Mouse (Mus musculus): ENCODE measurements around the gene Tdrd12.
"Not testable (repeated sequence)": the region's sequence is repeated elsewhere in the genome, so short reads cannot be mapped to it uniquely, and the experiment has no call there.

Gene Tdrd12

DNA sequence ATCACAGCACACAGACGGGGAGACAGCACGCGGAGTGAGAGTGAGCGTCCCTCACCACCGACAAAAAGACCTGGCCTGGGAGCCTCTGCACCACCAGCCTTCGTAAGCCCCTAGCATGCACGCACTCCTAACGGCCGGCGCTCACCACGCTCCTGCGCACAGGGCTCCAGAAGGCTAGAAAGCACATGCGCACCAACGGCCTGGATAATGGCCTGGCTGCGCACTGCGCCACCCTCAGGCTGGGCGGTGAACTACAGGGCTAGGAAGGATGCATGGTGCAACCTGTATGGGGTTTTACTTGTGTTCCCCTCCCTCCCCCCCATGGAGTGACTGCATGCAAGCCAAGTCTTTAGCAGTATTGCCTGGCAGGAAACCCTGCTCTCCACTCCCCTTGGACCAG is at the start of gene Tdrd12:
Gene Tdrd12 (minus strand): TSS at position 184 of the 400 bp plus-strand sequence.
- DNase-seq (ENCODE audit: low read depth, low spot score): no peak

- DNase-seq (ENCODE audit: low read depth, low spot score): no peak
Observed at GRCm38 (mm10) chr7:35586906-35587445, 49.4 kb upstream of the Tdrd12 start.

GRCm38 (mm10) chr7:35586055-35586905 is 48.7 kb upstream of the Tdrd12 start, which contains the start of gene Ankrd27:
TSS of gene Ankrd27 (plus strand) at chr7:35586244.
- DNase-seq (ENCODE audit: low read depth, low spot score): peak; percentile 95

- peak; percentile 52 for DNase-seq (ENCODE audit: low read depth, low spot score)
Observed at GRCm38 (mm10) chr7:35585191-35586054, 47.9 kb upstream of the Tdrd12 start, which contains the start of gene Rgs9bp. TSS of gene Rgs9bp (minus strand) at chr7:35585582.

- no peak for DNase-seq (ENCODE audit: low read depth, low spot score)
Observed at GRCm38 (mm10) chr7:35584786-35585190, 47.2 kb upstream of the Tdrd12 start.

- no peak for DNase-seq (ENCODE audit: low read depth, low spot score)
Observed at GRCm38 (mm10) chr7:35584068-35584785, 46.7 kb upstream of the Tdrd12 start.

GRCm38 (mm10) chr7:35583476-35584025 is 46.0 kb upstream of the Tdrd12 start:
- no peak for DNase-seq (ENCODE audit: low read depth, low spot score)

GRCm38 (mm10) chr7:35582719-35583118 is 45.2 kb upstream of the Tdrd12 start:
- no peak for DNase-seq (ENCODE audit: low read depth, low spot score)

DNA sequence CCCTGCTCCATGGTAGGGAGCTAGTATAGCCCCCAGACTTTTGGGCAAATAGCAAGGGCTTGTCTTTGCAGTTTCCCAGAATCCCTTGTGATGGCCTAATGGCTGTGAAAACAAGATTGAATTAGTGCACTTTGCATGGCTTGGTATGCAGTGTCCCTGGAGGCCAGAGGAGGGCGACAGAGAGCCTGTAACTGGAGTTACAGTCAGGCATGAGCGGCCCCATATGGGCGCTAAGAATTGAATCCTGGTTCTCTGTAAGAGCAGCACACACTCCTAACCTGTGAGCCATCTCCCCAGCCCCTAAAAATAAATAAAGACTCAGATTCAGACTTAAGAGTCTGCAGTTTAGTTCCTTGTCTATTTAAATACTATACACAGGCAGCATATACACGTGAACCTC is 42.3 kb upstream of the Tdrd12 start:
- DNase-seq (ENCODE audit: low read depth, low spot score): no peak

DNA sequence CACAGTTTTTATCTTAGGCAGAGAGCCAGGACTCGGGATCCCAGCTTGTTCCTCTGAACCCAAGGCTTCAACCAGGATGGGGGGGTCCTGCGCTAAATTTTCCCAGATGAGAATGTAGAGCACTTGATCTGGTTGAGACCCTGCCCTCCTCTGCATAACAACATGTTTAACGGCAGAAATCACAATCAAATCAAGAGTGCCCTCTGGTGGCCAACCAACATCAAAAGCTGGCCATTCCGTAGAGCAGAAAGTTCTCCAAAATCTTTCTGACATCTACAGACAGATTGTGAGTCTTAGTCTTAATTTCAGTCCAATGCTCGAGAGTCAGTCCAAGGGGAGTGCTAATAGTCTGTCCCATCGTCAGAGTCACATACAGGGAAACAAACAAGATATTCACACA is 33.3 kb upstream of the Tdrd12 start:
- not testable (repeated sequence) for DNase-seq (ENCODE audit: low read depth, low spot score)

- DNase-seq (ENCODE audit: low read depth, low spot score): not testable (repeated sequence)
Observed at GRCm38 (mm10) chr7:35569724-35570123, 32.2 kb upstream of the Tdrd12 start.

- not testable (repeated sequence) for DNase-seq (ENCODE audit: low read depth, low spot score)
Observed at GRCm38 (mm10) chr7:35565965-35566364, 28.4 kb upstream of the Tdrd12 start.

DNA sequence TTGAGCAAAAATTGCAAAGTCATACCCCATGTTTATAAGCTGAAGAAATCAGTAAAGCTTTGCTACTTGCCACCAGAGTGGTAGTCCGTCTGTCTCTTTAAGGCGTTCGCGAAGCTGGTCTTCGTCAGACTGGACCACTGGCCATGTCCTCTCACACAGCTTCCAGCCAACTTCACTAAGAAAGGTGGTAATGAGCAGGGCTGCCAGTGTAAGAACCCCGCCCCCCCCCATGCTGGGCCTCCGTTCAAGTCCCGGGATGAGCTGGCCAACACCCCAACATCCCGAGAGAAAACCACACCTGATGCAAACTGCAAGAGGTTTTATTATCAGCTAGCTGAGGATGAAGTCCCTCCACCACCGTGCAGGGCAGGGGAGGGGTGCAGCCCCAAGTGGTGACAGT is 27.3 kb upstream of the Tdrd12 start:
- DNase-seq (ENCODE audit: low read depth, low spot score): not testable (repeated sequence)

GRCm38 (mm10) chr7:35564067-35564865 is 26.7 kb upstream of the Tdrd12 start:
- no peak for DNase-seq (ENCODE audit: low read depth, low spot score)

DNA sequence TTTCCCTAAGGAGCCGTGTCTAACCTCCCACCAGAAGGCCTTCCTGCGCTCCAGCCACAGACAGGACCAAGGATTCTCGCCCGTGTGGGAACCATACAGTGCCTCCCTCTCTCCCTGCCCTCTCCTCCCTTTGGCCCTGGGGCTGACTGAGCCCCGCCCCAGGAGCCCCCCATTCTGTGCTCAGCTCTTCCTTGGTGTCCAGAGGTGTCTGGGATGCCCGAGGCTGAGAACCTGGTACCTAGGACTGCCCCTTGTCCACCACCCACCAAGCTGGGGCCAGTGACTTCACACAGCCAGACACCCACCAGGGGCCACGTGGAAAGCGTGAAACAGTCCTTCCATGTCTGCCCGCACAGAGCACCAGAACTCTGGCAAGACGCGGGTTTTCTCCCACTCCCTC is 25.5 kb upstream of the Tdrd12 start:
- DNase-seq (ENCODE audit: low read depth, low spot score): no peak

- no peak for DNase-seq (ENCODE audit: low read depth, low spot score)
Observed at GRCm38 (mm10) chr7:35559838-35560237, 22.3 kb upstream of the Tdrd12 start.

- no peak for DNase-seq (ENCODE audit: low read depth, low spot score)
Observed at GRCm38 (mm10) chr7:35558681-35559080, 21.1 kb upstream of the Tdrd12 start.

DNA sequence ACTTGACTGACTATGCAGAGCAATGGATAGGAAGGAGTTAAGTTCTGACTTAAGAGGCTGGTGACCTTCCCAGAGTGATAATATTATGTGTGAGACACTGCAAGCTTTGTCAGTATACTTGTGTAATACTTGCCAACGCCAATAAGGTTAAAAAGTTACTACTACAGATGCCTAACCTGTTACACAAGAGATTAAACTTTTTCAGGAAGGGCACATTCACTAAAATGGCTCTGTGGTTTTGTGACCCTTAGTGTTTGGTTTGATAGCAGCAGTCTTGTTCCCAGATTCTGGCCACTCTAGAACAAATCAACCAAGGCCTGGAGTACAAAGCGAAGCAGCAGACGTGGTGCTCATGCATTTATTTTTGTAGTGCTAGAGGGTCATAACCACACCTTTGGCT is 20.0 kb upstream of the Tdrd12 start:
- no peak for DNase-seq (ENCODE audit: low read depth, low spot score)

- no peak for DNase-seq (ENCODE audit: low read depth, low spot score)
Observed at GRCm38 (mm10) chr7:35556905-35557304, 19.4 kb upstream of the Tdrd12 start.

- DNase-seq (ENCODE audit: low read depth, low spot score): no peak
Observed at GRCm38 (mm10) chr7:35556205-35556603, 18.7 kb upstream of the Tdrd12 start, which contains the start of gene Nudt19. TSS of gene Nudt19 (minus strand) at chr7:35556304.

Measured in embryo, embryonic 11.5 days (tissue).